Mouse (Mus musculus) liver, embryonic 15.5 days (tissue): Measurements from ENCODE around the gene Casp3. TPM values are rescaled to one million over a fixed set of nuclear protein-coding genes. Genes with fewer than 3 reads are reported as not detected.
"Not testable (repeated sequence)": the region's sequence is repeated elsewhere in the genome, so short reads cannot be mapped to it uniquely, and the experiment has no call there.

ENCODE experiments used
- ATAC-seq: fragments of 200-750 bp; cut with Nextera tagmentation; 2 replicates; pipeline ENCODE4 v1.8.0; 2017; ENCODE audit warnings: moderate number of reproducible peaks, mild to moderate bottlenecking, moderate library complexity; ENCODE audit not compliant: insufficient read depth
- H3K27ac ChIP-seq: fragments of 300-500 bp; sonication (generic); replicated peaks from 2 replicates; pipeline ENCODE4 v1.5.1; 2015; ENCODE audit warnings: mild to moderate bottlenecking, inconsistent platforms
- H3K27me3 ChIP-seq: fragments of 300-500 bp; sonication (generic); 2 replicates; pipeline ENCODE4 v1.6.1; 2015; ENCODE audit warnings: mild to moderate bottlenecking, inconsistent platforms
- H3K36me3 ChIP-seq: fragments of 300-500 bp; sonication (generic); replicated peaks from 2 replicates; pipeline ENCODE4 v1.6.1; 2015; ENCODE audit warnings: moderate library complexity, mild to moderate bottlenecking, inconsistent platforms
- H3K4me1 ChIP-seq: fragments of 300-500 bp; sonication (generic); replicated peaks from 2 replicates; pipeline ENCODE4 v1.6.1; 2015; ENCODE audit warnings: inconsistent platforms
- H3K4me2 ChIP-seq: fragments of 300-500 bp; sonication (generic); 2 replicates; pipeline ENCODE4 v1.6.1; 2015; ENCODE audit warnings: moderate library complexity, mild to moderate bottlenecking, inconsistent platforms
- H3K4me3 ChIP-seq: fragments of 300-500 bp; sonication (generic); replicated peaks from 2 replicates; pipeline ENCODE4 v1.5.1; 2015; ENCODE audit warnings: mild to moderate bottlenecking, inconsistent platforms
- H3K9ac ChIP-seq: fragments of 300-500 bp; sonication (generic); 2 replicates; pipeline ENCODE4 v1.6.1; 2015; ENCODE audit warnings: moderate library complexity, mild to moderate bottlenecking, inconsistent platforms
- H3K9me3 ChIP-seq: fragments of 300-500 bp; sonication (generic); replicated peaks from 2 replicates; pipeline ENCODE4 v1.6.1; 2016; ENCODE audit warnings: inconsistent platforms
- WGBS: fragments of 180-500 bp; shearing (Covaris S2); methylation state at CpG from one replicate; pipeline ENCODE4 v1.1.7; 2015; ENCODE audit warnings: mixed read lengths; ENCODE audit not compliant: insufficient replicate concordance; 5-methylcytosine and 5-hydroxymethylcytosine counted together
- polyA plus RNA-seq: library from polyadenylated mRNA; unstranded; fragments of >200 nt; fragmentation: Nextera tagmentation; extraction: Ambion mirVana; gene quantifications from 2 replicates; pipeline ENCODE4 v1.2.1, GENCODE M21; 2015

The Casp3 gene
- polyA plus RNA-seq: 43.7 and 47.6 TPM in 2 replicates

GRCm38 (mm10) chr8:46616879-46617689, at the start of gene Casp3, which contains the start of gene Primpol:
Gene Casp3, plus strand, starts transcription at chr8:46617291.
Gene Primpol, minus strand, starts transcription at chr8:46617212.
- H3K36me3 ChIP-seq: no peaks in the 10 kb centered on the region
- H3K9ac ChIP-seq: peak within 1 kb of the TSS; percentile 77
- H3K4me3 ChIP-seq: peak within 1 kb of the TSS; percentile 77
- H3K27ac ChIP-seq: peak within 1 kb of the TSS; percentile 87
- WGBS: under 1% methylated on average over 54 of the region's 54 CpGs
- peak; percentile 92 for ATAC-seq
- peaks cover 56% of the 10 kb centered on the region for H3K4me1 ChIP-seq
- H3K9me3 ChIP-seq: no peaks in the 10 kb centered on the region
- peak within 1 kb of the TSS; percentile 95 for H3K4me2 ChIP-seq
- H3K27me3 ChIP-seq: no peaks in the 10 kb centered on the region

- Histone ChIP-seq H3K4me3 (no peak overlapping the region), H3K4me2 (no peak overlapping the region), H3K36me3 (peaks cover 67% of the 10 kb centered on the region), H3K27me3 (no peaks in the 10 kb centered on the region), H3K9ac (no peak overlapping the region), H3K27ac (no peak overlapping the region), H3K9me3 (no peaks in the 10 kb centered on the region), H3K4me1 (no peaks in the 10 kb centered on the region)
- no peak for ATAC-seq
- WGBS: 82% methylated on average over 8 of the region's 8 CpGs
These were observed 49.1 kb upstream of the Casp3 start for GRCm38 (mm10) chr8:46567946-46568345.

- no peak overlapping the region for H3K4me3 ChIP-seq
- peaks cover 67% of the 10 kb centered on the region for H3K36me3 ChIP-seq
- H3K9ac ChIP-seq: no peak overlapping the region
- ATAC-seq: no peak
- H3K27ac ChIP-seq: no peak overlapping the region
- no peak overlapping the region for H3K4me2 ChIP-seq
- no peaks in the 10 kb centered on the region for H3K9me3 ChIP-seq
- no peaks in the 10 kb centered on the region for H3K27me3 ChIP-seq
- 80% methylated on average over 2 of the region's 2 CpGs for WGBS
- no peaks in the 10 kb centered on the region for H3K4me1 ChIP-seq
These were observed 48.1 kb upstream of the Casp3 start for GRCm38 (mm10) chr8:46568942-46569341.

- no peak overlapping the region for H3K27ac ChIP-seq
- H3K4me3 ChIP-seq: no peak overlapping the region
- H3K9ac ChIP-seq: no peak overlapping the region
- no peaks in the 10 kb centered on the region for H3K27me3 ChIP-seq
- no peak for ATAC-seq
- no peaks in the 10 kb centered on the region for H3K9me3 ChIP-seq
- no peaks in the 10 kb centered on the region for H3K4me1 ChIP-seq
- H3K36me3 ChIP-seq: peaks cover 71% of the 10 kb centered on the region
- 85% methylated on average over 19 of the region's 19 CpGs for WGBS
- H3K4me2 ChIP-seq: no peak overlapping the region
These were observed 47.2 kb upstream of the Casp3 start for GRCm38 (mm10) chr8:46569659-46570441.

GRCm38 (mm10) chr8:46570673-46571072, 46.4 kb upstream of the Casp3 start:
- H3K4me3 ChIP-seq: no peak overlapping the region
- no peaks in the 10 kb centered on the region for H3K27me3 ChIP-seq
- no peak overlapping the region for H3K4me2 ChIP-seq
- 89% methylated on average over 9 of the region's 14 CpGs for WGBS
- no peaks in the 10 kb centered on the region for H3K9me3 ChIP-seq
- no peak overlapping the region for H3K9ac ChIP-seq
- no peaks in the 10 kb centered on the region for H3K4me1 ChIP-seq
- no peak for ATAC-seq
- peaks cover 71% of the 10 kb centered on the region for H3K36me3 ChIP-seq
- H3K27ac ChIP-seq: no peak overlapping the region

- H3K4me3 ChIP-seq: no peak overlapping the region
- no peak overlapping the region for H3K27ac ChIP-seq
- peaks cover 79% of the 10 kb centered on the region for H3K36me3 ChIP-seq
- 85% methylated on average over 2 of the region's 2 CpGs for WGBS
- H3K27me3 ChIP-seq: no peaks in the 10 kb centered on the region
- H3K4me2 ChIP-seq: no peak overlapping the region
- no peak overlapping the region for H3K9ac ChIP-seq
- ATAC-seq: no peak
- no peaks in the 10 kb centered on the region for H3K4me1 ChIP-seq
- no peaks in the 10 kb centered on the region for H3K9me3 ChIP-seq
These were observed 43.6 kb upstream of the Casp3 start for GRCm38 (mm10) chr8:46573446-46573845.

- ATAC-seq: no peak
- no peak overlapping the region for H3K9ac ChIP-seq
- no peaks in the 10 kb centered on the region for H3K4me1 ChIP-seq
- 75% methylated on average over 2 of the region's 2 CpGs for WGBS
- peaks cover 82% of the 10 kb centered on the region for H3K36me3 ChIP-seq
- no peak overlapping the region for H3K27ac ChIP-seq
- no peak overlapping the region for H3K4me2 ChIP-seq
- H3K4me3 ChIP-seq: no peak overlapping the region
- H3K27me3 ChIP-seq: no peaks in the 10 kb centered on the region
- no peaks in the 10 kb centered on the region for H3K9me3 ChIP-seq
These were observed 43.1 kb upstream of the Casp3 start for GRCm38 (mm10) chr8:46573964-46574363.

- ATAC-seq: no peak
- no peaks in the 10 kb centered on the region for H3K4me1 ChIP-seq
- H3K27ac ChIP-seq: no peak overlapping the region
- H3K4me2 ChIP-seq: no peak overlapping the region
- H3K9me3 ChIP-seq: no peaks in the 10 kb centered on the region
- no peak overlapping the region for H3K4me3 ChIP-seq
- no peak overlapping the region for H3K9ac ChIP-seq
- H3K27me3 ChIP-seq: no peaks in the 10 kb centered on the region
- H3K36me3 ChIP-seq: peaks cover 87% of the 10 kb centered on the region
- 82% methylated on average over 9 of the region's 9 CpGs for WGBS
These were observed 38.3 kb upstream of the Casp3 start for GRCm38 (mm10) chr8:46578794-46579193.

- H3K4me2 ChIP-seq, H3K9ac ChIP-seq, H3K4me3 ChIP-seq, H3K9me3 ChIP-seq, ATAC-seq, H3K27me3 ChIP-seq, H3K27ac ChIP-seq: not testable (repeated sequence)
- 68% methylated on average over 4 of the region's 4 CpGs for WGBS
- Histone ChIP-seq H3K36me3 (peaks cover 51% of the 10 kb centered on the region), H3K4me1 (peaks cover 21% of the 10 kb centered on the region)
These were observed 32.8 kb upstream of the Casp3 start for GRCm38 (mm10) chr8:46584328-46584727.

- Histone ChIP-seq H3K36me3 (peaks cover 44% of the 10 kb centered on the region), H3K9ac (no peak overlapping the region), H3K4me3 (no peak overlapping the region), H3K9me3 (no peaks in the 10 kb centered on the region), H3K27me3 (no peaks in the 10 kb centered on the region), H3K4me1 (peaks cover 26% of the 10 kb centered on the region), H3K27ac (no peak overlapping the region), H3K4me2 (no peak overlapping the region)
- ATAC-seq: no peak
- WGBS: 81% methylated on average over 3 of the region's 3 CpGs
These were observed 31.5 kb upstream of the Casp3 start for GRCm38 (mm10) chr8:46585576-46585975.

GRCm38 (mm10) chr8:46587911-46588310, 29.2 kb upstream of the Casp3 start:
- H3K27me3 ChIP-seq: no peaks in the 10 kb centered on the region

More at GRCm38 (mm10) chr8:46587911-46588310, 29.2 kb upstream of the Casp3 start:
- Histone ChIP-seq H3K4me3 (no peak overlapping the region), H3K4me2 (peak overlapping the region; percentile 32), H3K9me3 (no peaks in the 10 kb centered on the region), H3K4me1 (peaks cover 36% of the 10 kb centered on the region), H3K9ac (no peak overlapping the region), H3K27ac (peak overlapping the region; percentile 79), H3K36me3 (peaks cover 26% of the 10 kb centered on the region)
- 15% methylated on average over 5 of the region's 5 CpGs for WGBS
- ATAC-seq: peak; percentile 80
